Mouse (Mus musculus): ENCODE measurements around the gene 4930524B15Rik.
A peak's percentile ranks its signal among the peaks of the same experiment; 100 is the strongest.
"Not testable (repeated sequence)": the region's sequence is repeated elsewhere in the genome, so short reads cannot be mapped to it uniquely, and the experiment has no call there.

The 4930524B15Rik gene

DNA sequence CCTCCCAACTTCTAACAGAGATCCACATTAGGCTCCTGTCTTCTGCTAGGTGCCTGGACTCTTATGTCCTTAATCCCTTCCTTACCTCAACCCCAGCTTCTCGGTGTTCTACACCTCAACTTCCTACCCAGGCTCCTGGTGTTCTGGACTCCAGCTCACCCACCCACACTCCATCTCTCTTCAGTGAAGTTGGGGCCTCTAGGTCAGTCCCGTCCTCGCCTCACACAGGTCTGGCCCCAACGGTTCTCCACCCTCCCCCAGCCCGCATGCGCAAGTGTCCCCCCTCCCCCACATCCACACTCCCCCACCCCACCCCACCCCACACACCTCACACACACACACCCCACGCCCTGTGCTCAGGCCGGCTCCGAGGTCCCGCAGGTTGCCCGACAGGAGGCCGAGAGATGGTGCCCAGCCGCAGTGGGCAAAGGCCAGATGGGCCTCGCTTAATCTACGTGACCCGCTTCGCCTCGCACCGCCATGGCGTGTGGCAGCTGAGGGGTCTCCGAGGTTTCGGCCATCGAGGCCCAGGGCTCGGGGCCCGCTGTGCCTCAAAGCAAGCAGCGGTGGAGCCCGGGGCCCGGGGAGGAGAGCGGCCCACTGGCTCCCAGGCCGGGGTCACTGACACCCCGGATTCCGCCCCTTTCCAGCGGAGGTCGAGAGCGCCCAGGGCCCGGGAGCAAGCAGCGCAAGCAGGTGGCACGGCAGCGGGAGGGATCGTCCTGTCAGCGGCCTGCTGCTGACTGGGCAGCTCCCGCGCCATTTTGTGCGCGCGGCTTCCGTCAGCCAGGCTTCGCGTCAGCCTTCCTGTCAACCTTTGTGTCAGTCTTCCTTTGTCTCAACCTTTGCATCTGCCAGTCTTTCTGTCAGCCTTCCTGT is at the start of gene 4930524B15Rik:
TSS of gene 4930524B15Rik (plus strand) at position 337 of the 879 bp plus-strand sequence.
- DNase-seq (ENCODE audit: low spot score) = peak; percentile 65

DNA sequence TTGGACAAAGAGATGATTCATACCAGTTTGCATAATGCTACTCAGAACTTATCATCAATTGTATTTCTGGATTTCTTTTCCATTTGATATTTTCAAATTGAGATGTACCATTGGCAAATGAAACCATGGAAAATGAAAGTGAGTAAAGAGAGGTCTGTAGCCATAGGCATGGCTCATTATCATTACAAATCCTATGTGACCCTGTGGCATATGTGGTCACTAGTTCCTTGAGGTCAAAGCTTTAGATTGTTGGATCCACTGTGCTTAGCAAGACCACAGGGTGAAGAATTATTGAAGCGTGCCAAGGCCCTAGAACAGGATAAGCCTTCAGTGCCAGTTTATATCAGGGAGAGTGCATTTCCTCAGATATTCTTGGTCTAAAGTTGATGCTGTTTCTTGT is 47.6 kb upstream of the 4930524B15Rik start:
- DNase-seq (ENCODE audit: low spot score) = no peak

DNA sequence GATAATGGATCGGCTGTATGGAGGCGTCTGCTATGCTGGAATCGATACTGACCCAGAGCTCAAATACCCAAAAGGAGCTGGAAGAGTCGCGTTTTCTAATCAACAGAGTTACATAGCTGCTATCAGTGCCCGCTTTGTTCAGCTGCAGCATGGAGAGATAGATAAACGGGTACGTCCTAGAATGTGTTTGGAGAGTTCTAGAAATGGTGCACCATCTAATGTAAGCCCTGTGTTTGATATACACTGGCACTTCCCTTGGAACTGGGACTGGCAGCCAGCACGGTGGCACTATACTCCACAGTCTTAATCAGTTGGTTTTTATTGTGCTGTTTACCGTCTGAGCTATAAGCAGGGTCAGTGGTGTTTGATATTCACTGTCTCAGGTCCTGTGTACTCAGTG is 35.3 kb upstream of the 4930524B15Rik start:
- DNase-seq (ENCODE audit: low spot score) = no peak

DNA sequence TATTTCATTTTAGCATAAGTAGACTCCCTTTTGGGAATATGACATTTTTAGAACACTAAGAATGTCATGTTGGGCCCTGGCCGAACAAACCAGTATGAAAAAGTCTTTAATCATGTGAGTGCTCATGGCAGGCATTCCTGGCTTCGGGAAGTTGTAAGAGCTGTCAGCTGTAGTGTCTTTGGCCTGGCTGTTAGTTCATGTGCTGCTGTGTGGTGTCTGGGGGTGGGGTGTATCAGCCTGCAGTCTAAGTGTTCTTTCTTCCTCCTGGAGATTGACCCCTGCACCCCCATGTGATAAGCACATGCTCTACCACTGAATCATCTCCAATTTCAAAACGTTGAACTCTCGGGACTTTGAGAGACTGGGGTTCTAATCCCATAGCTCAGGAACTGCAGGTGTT is 29.7 kb upstream of the 4930524B15Rik start:
- DNase-seq (ENCODE audit: low spot score) = no peak

DNA sequence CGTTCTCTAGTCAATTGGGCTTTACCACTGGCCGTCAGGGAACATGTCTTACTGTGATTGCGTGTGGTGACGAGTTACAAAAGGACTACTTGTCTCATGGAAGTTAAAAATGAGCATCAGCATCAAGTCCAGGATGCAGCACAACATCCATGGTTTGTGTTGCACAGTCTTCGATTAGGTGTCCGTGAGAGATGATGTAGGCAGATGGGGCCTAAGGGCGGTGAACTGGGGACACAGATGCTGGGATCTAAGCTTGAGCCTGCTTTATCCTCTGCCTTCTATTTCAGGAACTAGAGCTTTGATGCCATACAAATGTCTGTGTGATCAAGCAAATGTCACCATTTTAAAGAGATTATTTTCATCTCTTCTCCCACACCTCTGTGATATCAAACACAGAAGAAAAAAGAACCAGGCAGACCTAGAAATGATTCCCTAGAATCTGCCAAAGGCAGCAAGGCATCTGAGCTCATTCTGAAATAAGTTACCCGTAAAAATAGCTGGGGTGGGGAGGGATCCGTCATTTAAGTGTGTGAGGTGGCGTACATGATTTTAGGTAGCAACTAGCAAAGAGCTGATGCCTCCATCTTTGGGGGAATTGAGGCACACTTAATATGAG is 28.4 kb upstream of the 4930524B15Rik start:
- no peak for DNase-seq (ENCODE audit: low spot score)

DNA sequence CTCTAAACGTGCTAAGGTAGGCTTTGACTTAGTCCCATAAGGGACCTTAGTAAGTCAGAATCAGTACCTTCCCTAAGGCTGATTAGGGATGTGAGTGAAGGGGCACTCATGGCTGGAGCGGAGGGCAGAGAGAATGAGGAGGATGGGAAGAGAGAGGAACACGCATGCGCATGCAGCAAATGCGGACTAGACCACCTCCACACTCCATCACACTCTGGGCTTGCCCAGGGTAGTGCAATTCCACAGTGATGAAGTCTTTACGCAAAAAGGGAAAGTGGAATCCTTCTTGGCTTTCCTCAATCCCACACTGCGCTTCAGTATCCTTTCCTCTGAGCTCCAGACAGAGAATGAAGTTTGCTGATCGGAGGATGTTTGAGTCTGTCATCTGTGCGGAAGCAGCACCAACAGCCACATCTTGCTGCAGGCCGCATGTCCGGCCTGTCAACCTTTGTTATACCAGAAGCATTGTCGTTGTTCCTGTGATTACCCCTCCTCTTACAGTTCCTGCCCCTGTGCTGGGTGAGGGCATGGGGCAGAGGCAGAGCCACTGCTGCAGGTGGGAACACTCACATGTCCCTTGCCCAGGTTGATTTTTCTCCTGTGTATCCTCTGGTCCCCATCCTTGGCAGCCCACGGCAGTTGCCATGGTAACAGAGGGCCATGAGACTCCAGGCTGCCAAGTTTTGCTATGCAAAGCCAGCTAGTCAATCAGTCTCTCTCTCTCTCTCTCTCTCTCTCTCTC is 24.3 kb upstream of the 4930524B15Rik start:
- peak; percentile 33 for DNase-seq (ENCODE audit: low spot score)

DNA sequence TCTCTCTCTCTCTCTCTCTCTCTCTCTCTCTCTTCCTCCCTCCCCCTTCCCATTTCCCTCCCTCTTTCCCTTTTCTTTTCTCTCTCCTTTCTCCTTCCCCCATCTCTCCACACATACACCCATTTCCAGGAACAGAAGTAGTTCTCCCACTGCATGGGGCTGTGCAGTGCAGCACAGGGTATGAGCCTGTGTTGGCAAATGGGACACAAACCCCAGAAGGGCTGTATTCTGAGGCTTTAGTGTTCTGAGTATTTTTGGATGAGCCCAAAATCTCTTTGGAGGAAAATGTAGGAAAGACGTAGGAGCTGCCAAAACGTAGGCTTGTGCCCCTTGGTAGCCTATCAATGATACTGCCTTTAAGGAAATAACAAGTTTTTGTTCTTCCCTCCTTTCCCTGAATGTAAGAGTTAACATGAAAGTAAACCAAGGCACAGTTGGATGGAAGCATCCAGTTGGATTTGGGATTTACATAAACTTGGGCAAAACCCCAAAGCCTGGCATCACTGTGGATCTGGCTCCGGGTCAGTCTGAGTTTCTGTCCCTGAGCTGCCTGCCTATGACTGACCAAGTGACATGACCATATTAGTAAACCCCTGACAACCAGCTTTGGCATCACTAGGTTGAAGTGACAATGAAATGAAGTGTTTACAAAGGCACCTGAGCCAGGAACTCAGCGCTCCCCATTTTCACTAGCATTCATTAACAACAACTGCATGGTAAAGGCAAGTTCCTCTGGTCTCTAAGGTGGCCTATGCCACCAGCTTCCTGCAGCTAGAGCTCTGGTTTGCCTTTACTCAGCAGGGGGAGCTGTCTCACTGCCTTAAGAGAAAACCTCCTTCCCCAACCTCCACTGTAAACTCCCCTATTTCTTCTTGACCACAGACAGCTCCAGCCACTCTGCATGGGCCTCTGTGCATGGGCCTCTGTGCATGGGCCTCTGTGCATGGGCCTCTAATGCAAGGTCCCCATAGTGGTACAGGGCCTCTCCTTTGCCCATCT is 23.5 kb upstream of the 4930524B15Rik start:
- peak; percentile 30 for DNase-seq (ENCODE audit: low spot score)

GRCm38 (mm10) chr11:31945471-31945870 is 19.9 kb upstream of the 4930524B15Rik start:
- no peak for DNase-seq (ENCODE audit: low spot score)

- DNase-seq (ENCODE audit: low spot score) = no peak
Observed at GRCm38 (mm10) chr11:31948462-31949330, 16.7 kb upstream of the 4930524B15Rik start.

DNA sequence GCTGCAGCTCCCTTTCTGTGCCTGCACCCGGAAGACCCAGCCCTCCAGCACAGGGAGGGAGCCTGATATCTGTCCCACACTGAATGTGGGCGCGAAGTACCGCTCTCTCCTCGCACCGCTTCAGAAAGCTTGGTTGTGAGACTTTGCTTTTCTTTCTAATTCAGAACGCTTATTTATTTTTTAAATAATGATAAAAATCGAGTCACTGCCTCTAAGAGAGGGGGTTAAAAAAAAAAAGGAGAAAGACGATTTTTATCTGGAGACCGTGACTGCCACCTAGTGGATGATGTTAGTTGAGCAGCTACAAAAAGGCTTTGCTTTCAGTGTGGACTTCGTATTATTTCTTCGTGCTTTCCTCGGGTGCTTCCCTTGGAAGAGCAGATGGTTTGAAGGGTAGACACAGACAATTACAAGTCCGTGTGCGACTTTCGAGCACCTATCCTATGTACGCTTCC is 16.0 kb upstream of the 4930524B15Rik start:
- peak; percentile 89 for DNase-seq (ENCODE audit: low spot score)

GRCm38 (mm10) chr11:31960071-31960470 is 5.3 kb upstream of the 4930524B15Rik start:
- DNase-seq (ENCODE audit: low spot score) = no peak

GRCm38 (mm10) chr11:31963993-31964392 is 1.4 kb upstream of the 4930524B15Rik start:
- DNase-seq (ENCODE audit: low spot score) = no peak

DNA sequence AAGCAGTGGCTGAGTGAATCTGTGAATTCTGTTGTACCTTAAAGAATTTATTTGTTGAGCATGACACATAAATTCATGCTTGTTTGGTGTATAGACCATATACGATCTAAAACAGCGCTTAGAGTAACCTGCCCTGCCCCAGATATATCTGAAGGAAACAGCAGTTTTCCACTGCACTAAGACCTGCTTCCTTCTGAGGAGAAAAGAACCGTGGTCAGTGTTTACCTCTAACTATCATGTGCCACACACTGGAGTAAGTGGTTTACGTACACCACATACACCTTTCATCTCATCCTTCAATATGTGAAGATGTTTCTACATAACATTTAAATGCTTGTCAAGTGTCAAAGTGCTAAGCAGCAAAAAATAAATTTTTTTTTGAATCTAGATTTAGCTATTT is 8.7 kb downstream of the 4930524B15Rik start:
- DNase-seq (ENCODE audit: low spot score) = no peak

DNA sequence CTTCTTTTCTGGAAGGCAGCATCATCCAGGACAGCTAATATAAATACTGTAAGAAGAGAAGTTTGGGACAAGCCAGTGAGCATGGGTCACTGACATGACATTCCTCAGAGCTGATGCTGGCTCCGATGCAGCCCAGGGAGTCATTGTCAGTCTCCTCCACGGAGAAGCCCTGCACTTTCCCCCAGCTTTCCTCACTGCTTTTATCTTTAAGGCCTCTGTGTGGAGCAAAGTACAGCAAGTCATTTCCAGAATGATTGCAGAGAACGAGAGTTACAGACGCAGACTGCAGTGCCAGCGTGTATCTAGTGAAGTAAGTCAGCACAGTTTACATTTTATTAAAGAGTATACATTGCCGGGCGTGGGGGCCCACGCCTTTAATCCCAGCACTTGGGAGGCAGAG is 9.4 kb downstream of the 4930524B15Rik start:
- DNase-seq (ENCODE audit: low spot score) = peak; percentile 38

DNA sequence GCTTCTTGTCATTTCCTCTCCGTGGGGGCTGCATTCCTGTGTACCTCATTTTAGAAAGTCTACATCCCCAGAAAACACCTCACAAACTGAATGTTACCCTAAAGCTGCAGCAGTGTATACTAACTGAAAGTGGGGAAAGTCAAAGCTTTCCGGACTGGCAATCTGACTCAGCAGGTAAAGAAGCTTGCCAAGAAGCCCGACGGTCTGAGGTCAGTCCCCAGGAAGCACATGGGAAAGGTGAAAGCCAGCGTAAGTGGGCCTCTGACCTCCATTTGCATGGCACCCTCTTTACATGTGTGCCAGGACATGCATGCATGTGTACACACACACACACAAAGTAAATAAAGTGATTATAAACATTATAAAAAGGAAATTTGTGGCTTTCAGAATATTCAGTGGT is 10.3 kb downstream of the 4930524B15Rik start:
- no peak for DNase-seq (ENCODE audit: low spot score)

DNA sequence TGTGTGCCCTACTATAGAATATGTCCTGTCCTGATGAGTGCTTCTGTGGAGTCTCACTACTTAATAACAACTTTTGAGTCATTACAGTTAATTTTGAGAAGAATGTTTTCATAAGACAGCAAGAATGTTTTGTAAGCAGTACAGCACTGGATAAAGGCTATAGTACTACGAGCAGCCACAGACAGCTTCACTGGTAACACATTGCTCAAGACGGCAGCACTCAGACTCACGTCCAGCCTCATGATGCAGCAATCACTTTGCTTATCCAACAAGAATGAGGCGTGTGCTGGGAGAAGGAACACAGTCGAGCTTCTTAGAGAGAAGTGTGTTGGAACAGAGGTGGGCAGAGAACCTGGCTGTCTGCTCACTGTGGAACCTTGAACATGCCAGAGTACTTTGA is 10.7 kb downstream of the 4930524B15Rik start:
- DNase-seq (ENCODE audit: low spot score) = no peak

GRCm38 (mm10) chr11:31980089-31980488 is 14.7 kb downstream of the 4930524B15Rik start:
- not testable (repeated sequence) for DNase-seq (ENCODE audit: low spot score)

DNA sequence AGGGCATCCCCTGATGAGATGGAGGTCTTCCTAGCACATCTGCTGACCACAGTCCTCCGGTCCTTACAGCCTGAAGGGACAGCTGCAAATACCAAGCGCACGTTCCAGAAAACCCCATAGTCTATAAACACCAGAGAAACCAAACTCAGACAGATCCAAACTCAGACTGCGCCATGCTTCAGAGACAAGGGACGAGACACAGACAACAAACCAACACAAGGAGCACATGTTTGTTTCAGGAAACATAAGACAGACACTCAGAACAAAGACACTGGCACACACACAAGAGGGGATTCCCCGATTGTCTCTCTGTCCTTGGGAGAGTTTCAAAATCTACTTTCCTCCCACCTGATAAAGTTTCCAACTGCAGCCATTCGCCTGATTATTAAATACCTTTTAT is 16.4 kb downstream of the 4930524B15Rik start:
- DNase-seq (ENCODE audit: low spot score) = no peak

DNA sequence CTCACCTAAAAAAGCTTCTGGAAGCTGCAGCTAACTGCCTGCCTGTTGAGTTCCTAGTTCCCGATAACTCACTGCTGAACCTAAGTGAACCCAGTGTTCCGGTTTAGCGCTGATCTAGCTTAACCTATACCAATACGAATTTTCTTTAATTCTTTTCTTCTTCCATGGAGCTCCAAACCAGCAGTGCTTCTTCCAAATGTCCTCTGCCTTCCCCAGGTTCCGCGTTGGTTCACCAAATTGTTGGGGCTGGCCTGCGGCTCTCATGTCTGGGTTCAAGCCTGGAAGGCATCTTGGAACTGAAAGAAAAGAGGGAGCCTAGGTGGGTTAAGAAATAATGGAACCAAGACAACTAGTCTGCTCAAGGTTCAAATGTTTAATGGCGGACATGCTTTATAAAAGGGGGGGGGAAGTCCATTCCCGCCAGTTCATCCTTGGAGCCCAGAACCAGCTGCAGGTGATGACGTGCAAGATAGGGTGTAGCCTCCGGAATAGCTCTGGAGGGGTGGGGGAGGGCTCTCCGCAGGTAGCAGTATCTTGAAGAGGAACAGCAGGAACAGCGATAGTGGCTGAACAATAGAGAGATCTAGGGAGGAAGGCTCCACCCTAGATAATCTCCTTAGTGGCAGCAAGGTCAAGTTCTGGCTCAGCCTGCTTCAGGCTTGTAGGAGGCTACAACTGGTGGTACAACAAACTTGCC is 17.0 kb downstream of the 4930524B15Rik start:
- not testable (repeated sequence) for DNase-seq (ENCODE audit: low spot score)

DNA sequence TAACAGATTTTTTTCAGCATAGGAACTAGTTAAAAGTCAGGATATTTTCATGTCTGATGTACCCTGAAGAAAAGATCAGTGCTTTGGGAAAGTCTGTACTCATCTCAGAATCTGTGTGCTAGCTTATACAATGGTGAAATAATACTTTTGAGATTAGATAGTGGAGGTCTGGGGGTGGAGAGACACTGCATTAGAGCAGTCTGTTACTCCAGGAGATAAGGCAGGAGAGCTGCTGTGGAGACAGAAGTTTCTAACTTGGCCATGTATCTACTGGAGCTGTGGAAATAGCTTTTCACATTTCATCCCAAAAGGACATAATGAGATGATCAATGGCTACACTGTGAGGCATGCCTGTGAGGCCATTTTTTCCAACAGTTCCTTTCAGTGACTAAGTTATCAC is 17.9 kb downstream of the 4930524B15Rik start:
- no peak for DNase-seq (ENCODE audit: low spot score)

Data from embryo, embryonic 10 days (tissue).